Mouse (Mus musculus) midbrain, embryonic 15.5 days (tissue): Measurements from ENCODE around the gene Pard3. TPM values are rescaled to one million over a fixed set of nuclear protein-coding genes. Genes with fewer than 3 reads are reported as not detected.
A peak's percentile ranks its signal among the peaks of the same experiment; 100 is the strongest.

Source experiments
- ATAC-seq: fragments of 200-750 bp; cut with Nextera tagmentation; replicated peaks from 2 replicates; pipeline ENCODE4 v1.8.0; 2017; ENCODE audit warnings: moderate TSS enrichment
- H3K27ac ChIP-seq: fragments of 300-500 bp; sonication (generic); 2 replicates; pipeline ENCODE4 v1.5.1; 2015; ENCODE audit warnings: mild to moderate bottlenecking, inconsistent platforms
- H3K27me3 ChIP-seq: fragments of 300-500 bp; sonication (generic); replicated peaks from 2 replicates; pipeline ENCODE4 v1.6.1; 2015; ENCODE audit warnings: inconsistent platforms
- H3K36me3 ChIP-seq: fragments of 300-500 bp; sonication (generic); replicated peaks from 2 replicates; pipeline ENCODE4 v1.6.1; 2015; ENCODE audit warnings: inconsistent platforms
- H3K4me1 ChIP-seq: fragments of 300-500 bp; sonication (generic); 2 replicates; pipeline ENCODE4 v1.6.1; 2015; ENCODE audit warnings: inconsistent platforms
- H3K4me2 ChIP-seq: fragments of 300-500 bp; sonication (generic); 2 replicates; pipeline ENCODE4 v1.6.1; 2015; ENCODE audit warnings: inconsistent platforms, mild to moderate bottlenecking, moderate library complexity
- H3K4me3 ChIP-seq: fragments of 300-500 bp; sonication (generic); 2 replicates; pipeline ENCODE4 v1.5.1; 2015; ENCODE audit warnings: mild to moderate bottlenecking, inconsistent platforms
- H3K9ac ChIP-seq: fragments of 300-500 bp; sonication (generic); 2 replicates; pipeline ENCODE4 v1.6.1; 2015; ENCODE audit warnings: mild to moderate bottlenecking, inconsistent platforms
- H3K9me3 ChIP-seq: fragments of 300-500 bp; sonication (generic); 2 replicates; pipeline ENCODE4 v1.6.1; 2016; ENCODE audit warnings: inconsistent platforms
- WGBS: fragments of 180-500 bp; shearing (Covaris S2); methylation state at CpG from one replicate; pipeline ENCODE4 v1.1.7; 2015; ENCODE audit warnings: mixed read lengths; 5-methylcytosine and 5-hydroxymethylcytosine counted together
- polyA plus RNA-seq: library from polyadenylated mRNA; unstranded; fragments of >200 nt; fragmentation: Nextera tagmentation; extraction: Ambion mirVana; gene quantifications from 2 replicates; pipeline ENCODE4 v1.2.1, GENCODE M21; 2015

The Pard3 gene
- polyA plus RNA-seq, 1 experiment from 2014 or later: 21.6 TPM

GRCm38 (mm10) chr8:127170930-127171329 is 107.2 kb downstream of the Pard3 start:
- Histone ChIP-seq H3K4me3 (no peak overlapping the region), H3K4me1 (no peaks in the 10 kb centered on the region), H3K27ac (no peak overlapping the region), H3K9ac (no peak overlapping the region), H3K9me3 (no peaks in the 10 kb centered on the region), H3K36me3 (no peaks in the 10 kb centered on the region), H3K4me2 (no peak overlapping the region), H3K27me3 (no peaks in the 10 kb centered on the region)
- ATAC-seq: no peak
- WGBS: 87% methylated on average over 3 of the region's 3 CpGs

GRCm38 (mm10) chr8:127173483-127173882 is 109.8 kb downstream of the Pard3 start:
- Histone ChIP-seq H3K27ac (no peak overlapping the region), H3K27me3 (no peaks in the 10 kb centered on the region), H3K4me3 (no peak overlapping the region), H3K9ac (no peak overlapping the region), H3K4me1 (no peaks in the 10 kb centered on the region), H3K9me3 (no peaks in the 10 kb centered on the region), H3K4me2 (no peak overlapping the region), H3K36me3 (no peaks in the 10 kb centered on the region)
- no peak for ATAC-seq
- WGBS: 88% methylated on average over 5 of the region's 5 CpGs

GRCm38 (mm10) chr8:127174411-127174810 is 110.7 kb downstream of the Pard3 start:
- H3K4me1 ChIP-seq: no peaks in the 10 kb centered on the region
- H3K27me3 ChIP-seq: no peaks in the 10 kb centered on the region
- H3K27ac ChIP-seq: no peak overlapping the region
- no peaks in the 10 kb centered on the region for H3K9me3 ChIP-seq
- H3K9ac ChIP-seq: no peak overlapping the region
- H3K4me2 ChIP-seq: no peak overlapping the region
- no peak overlapping the region for H3K4me3 ChIP-seq
- H3K36me3 ChIP-seq: no peaks in the 10 kb centered on the region
- WGBS: 93% methylated on average over 6 of the region's 6 CpGs
- no peak for ATAC-seq

- Histone ChIP-seq H3K27ac (no peak overlapping the region), H3K36me3 (no peaks in the 10 kb centered on the region), H3K27me3 (no peaks in the 10 kb centered on the region), H3K4me3 (no peak overlapping the region), H3K9me3 (no peaks in the 10 kb centered on the region), H3K4me1 (no peaks in the 10 kb centered on the region), H3K9ac (no peak overlapping the region), H3K4me2 (no peak overlapping the region)
- 92% methylated on average over 6 of the region's 6 CpGs for WGBS
- ATAC-seq: no peak
These were observed 111.6 kb downstream of the Pard3 start for GRCm38 (mm10) chr8:127175160-127175836.

- H3K27me3 ChIP-seq: no peaks in the 10 kb centered on the region
- H3K4me3 ChIP-seq: no peak overlapping the region
- H3K9ac ChIP-seq: no peak overlapping the region
- ATAC-seq: peak; percentile 69; the same call in 1 of the 2 replicates
- 52% methylated on average over 4 of the region's 4 CpGs for WGBS
- peaks cover 15% of the 10 kb centered on the region for H3K4me1 ChIP-seq
- no peaks in the 10 kb centered on the region for H3K36me3 ChIP-seq
- H3K9me3 ChIP-seq: no peaks in the 10 kb centered on the region
- H3K4me2 ChIP-seq: no peak overlapping the region
- no peak overlapping the region for H3K27ac ChIP-seq
These were observed 114.9 kb downstream of the Pard3 start for GRCm38 (mm10) chr8:127178634-127179033.

- peaks cover 39% of the 10 kb centered on the region for H3K4me1 ChIP-seq
- no peak overlapping the region for H3K4me3 ChIP-seq
- H3K27me3 ChIP-seq: no peaks in the 10 kb centered on the region
- no peak overlapping the region for H3K9ac ChIP-seq
- no peak overlapping the region for H3K27ac ChIP-seq
- 96% methylated on average over 3 of the region's 3 CpGs for WGBS
- no peak for ATAC-seq
- H3K36me3 ChIP-seq: no peaks in the 10 kb centered on the region
- no peak overlapping the region for H3K4me2 ChIP-seq
- no peaks in the 10 kb centered on the region for H3K9me3 ChIP-seq
These were observed 117.6 kb downstream of the Pard3 start for GRCm38 (mm10) chr8:127181246-127181645.

GRCm38 (mm10) chr8:127182065-127182464 is 118.4 kb downstream of the Pard3 start:
- Histone ChIP-seq H3K27ac (no peak overlapping the region), H3K4me2 (no peak overlapping the region), H3K4me3 (no peak overlapping the region), H3K27me3 (no peaks in the 10 kb centered on the region), H3K36me3 (no peaks in the 10 kb centered on the region), H3K9me3 (no peaks in the 10 kb centered on the region), H3K4me1 (peaks cover 41% of the 10 kb centered on the region), H3K9ac (no peak overlapping the region)
- 72% methylated on average over 3 of the region's 3 CpGs for WGBS
- ATAC-seq: no peak

GRCm38 (mm10) chr8:127183533-127183932 is 119.8 kb downstream of the Pard3 start:
- Histone ChIP-seq H3K9ac (no peak overlapping the region), H3K4me2 (no peak overlapping the region), H3K27me3 (no peaks in the 10 kb centered on the region), H3K9me3 (no peaks in the 10 kb centered on the region), H3K4me3 (no peak overlapping the region), H3K36me3 (no peaks in the 10 kb centered on the region), H3K27ac (peak overlapping the region; percentile 31; the same call in 1 of the 2 replicates), H3K4me1 (peaks cover 43% of the 10 kb centered on the region)
- ATAC-seq: no peak
- WGBS: 52% methylated on average over 2 of the region's 2 CpGs

GRCm38 (mm10) chr8:127184025-127184424 is 120.3 kb downstream of the Pard3 start:
- Histone ChIP-seq H3K9me3 (no peaks in the 10 kb centered on the region), H3K4me3 (no peak overlapping the region), H3K36me3 (no peaks in the 10 kb centered on the region), H3K27ac (peak overlapping the region; percentile 31; the same call in 1 of the 2 replicates), H3K4me1 (peaks cover 43% of the 10 kb centered on the region), H3K4me2 (no peak overlapping the region), H3K27me3 (no peaks in the 10 kb centered on the region), H3K9ac (no peak overlapping the region)
- ATAC-seq: no peak
- 37% methylated on average over 4 of the region's 4 CpGs for WGBS

GRCm38 (mm10) chr8:127185897-127186296 is 122.2 kb downstream of the Pard3 start:
- no peaks in the 10 kb centered on the region for H3K9me3 ChIP-seq
- WGBS: 61% methylated on average over 7 of the region's 7 CpGs

GRCm38 (mm10) chr8:127188671-127189070 is 125.0 kb downstream of the Pard3 start:
- ATAC-seq: no peak
- no peaks in the 10 kb centered on the region for H3K27me3 ChIP-seq
- H3K4me1 ChIP-seq: peaks cover 62% of the 10 kb centered on the region

More at GRCm38 (mm10) chr8:127185897-127186296, 122.2 kb downstream of the Pard3 start:
- peaks cover 59% of the 10 kb centered on the region for H3K4me1 ChIP-seq
- H3K4me2 ChIP-seq: no peak overlapping the region
- no peak for ATAC-seq
- no peak overlapping the region for H3K4me3 ChIP-seq
- H3K27me3 ChIP-seq: no peaks in the 10 kb centered on the region
- H3K36me3 ChIP-seq: no peaks in the 10 kb centered on the region
- H3K27ac ChIP-seq: 0 out of 2 replicates have a peak overlapping the region, but pooled peaks have one; percentile 5
- H3K9ac ChIP-seq: no peak overlapping the region

GRCm38 (mm10) chr8:127190350-127190749 is 126.7 kb downstream of the Pard3 start:
- Histone ChIP-seq H3K4me2 (no peak overlapping the region), H3K27me3 (no peaks in the 10 kb centered on the region), H3K36me3 (no peaks in the 10 kb centered on the region), H3K27ac (peak overlapping the region; percentile 48), H3K9me3 (no peaks in the 10 kb centered on the region), H3K9ac (no peak overlapping the region), H3K4me3 (no peak overlapping the region), H3K4me1 (peaks cover 56% of the 10 kb centered on the region)
- ATAC-seq: peak; percentile 35
- WGBS: 28% methylated on average over 7 of the region's 7 CpGs

More at GRCm38 (mm10) chr8:127188671-127189070, 125.0 kb downstream of the Pard3 start:
- Histone ChIP-seq H3K9ac (no peak overlapping the region), H3K4me2 (no peak overlapping the region), H3K9me3 (no peaks in the 10 kb centered on the region), H3K36me3 (no peaks in the 10 kb centered on the region), H3K27ac (no peak overlapping the region), H3K4me3 (no peak overlapping the region)

GRCm38 (mm10) chr8:127191387-127191786 is 127.7 kb downstream of the Pard3 start:
- Histone ChIP-seq H3K4me1 (peaks cover 52% of the 10 kb centered on the region), H3K27ac (peak overlapping the region; percentile 72), H3K9me3 (no peaks in the 10 kb centered on the region), H3K9ac (no peak overlapping the region), H3K4me2 (no peak overlapping the region), H3K4me3 (no peak overlapping the region), H3K36me3 (no peaks in the 10 kb centered on the region), H3K27me3 (no peaks in the 10 kb centered on the region)
- whole genome bisulfite sequencing: 19% methylated on average over 5 of the region's 5 CpGs
- peak; percentile 65; the same call in 1 of the 2 replicates for ATAC-seq
